Mouse (Mus musculus): ENCODE data around the gene Krt19. TPM values are rescaled to one million over a fixed set of nuclear protein-coding genes. Genes with fewer than 3 reads are reported as not detected.

The Krt19 gene
- total and polyA plus RNA-seq, 3 experiments = not detected

DNA sequence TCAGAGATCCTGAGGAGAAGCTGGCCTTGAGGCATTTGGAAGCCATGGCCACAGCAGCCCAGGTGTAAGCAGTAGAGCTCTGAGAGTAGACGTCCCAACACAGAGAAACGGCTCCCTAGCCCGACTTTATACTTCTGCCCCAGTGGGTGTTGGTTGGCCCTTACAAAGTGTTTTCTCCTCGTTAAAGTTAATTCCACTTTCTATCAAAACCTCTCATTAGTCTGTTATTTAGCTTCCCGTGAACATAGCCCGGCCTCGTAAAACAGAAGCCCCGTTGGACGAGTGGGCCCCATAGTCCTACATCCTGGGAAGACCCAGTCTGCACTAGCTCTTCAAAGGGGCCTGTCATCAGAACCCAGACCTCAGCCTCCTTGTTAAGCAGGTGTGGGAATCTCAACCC, 52.3 kb downstream of the Krt19 start, which contains the start of gene Krt35:
TSS of gene Krt35 (minus strand) at position 101 of the 400 bp plus-strand sequence.
- Histone ChIP-seq H3K4me1 (ENCODE audit: control insufficient read depth in 1 of 2, insufficient read depth in 2 of 2, low read length in 2 of 2) (no peaks in the 10 kb centered on the region), H3K27ac (ENCODE audit: control insufficient read depth, low read depth, low read length) (no peak within 1 kb of the TSS), H3K9me3 (replicated peaks; ENCODE audit: insufficient read depth, low read length) (no peaks in the 10 kb centered on the region), H3K9ac (ENCODE audit: control insufficient read depth, low read depth, low read length, poor library complexity, severe bottlenecking) (no peak within 1 kb of the TSS), H3K79me2 (ENCODE audit: control insufficient read depth, insufficient read depth, low read length, poor library complexity) (no peaks in the 10 kb centered on the region), H3K36me3 (ENCODE audit: control insufficient read depth in 1 of 2, insufficient read depth in 2 of 2, low read length in 2 of 2) (no peaks in the 10 kb centered on the region), H3K27me3 (ENCODE audit: control insufficient read depth in 1 of 2, insufficient read depth in 2 of 2, low read length in 2 of 2) (no peaks in the 10 kb centered on the region), H3K4me3 (ENCODE audit: control insufficient read depth in 1 of 2, insufficient read depth in 1 of 2, low read depth in 2 of 2, low read length in 2 of 2) (no peak within 1 kb of the TSS)
- TF ChIP-seq RCOR1 (IDR thresholded peaks at IDR 0.05; ENCODE audit: low read depth, low read length) (no peak), CTCF (IDR thresholded peaks at IDR 0.05 in 2 of 3, conservative IDR thresholded peaks at IDR 0.05 in 1 of 3; ENCODE audit: control insufficient read depth in 1 of 3, insufficient read depth in 1 of 3, low read depth in 2 of 3, low read length in 3 of 3, poor library complexity in 1 of 3, severe bottlenecking in 1 of 3) (no peak), EP300 (IDR thresholded peaks at IDR 0.05; ENCODE audit: low read depth in 1 of 2, low read length in 2 of 2) (no peak), ZKSCAN1 (IDR thresholded peaks at IDR 0.05; ENCODE audit: low read depth, low read length) (no peak), POLR2AphosphoS5 (IDR thresholded peaks at IDR 0.05; ENCODE audit: borderline replicate concordance, low read depth, low read length) (no peak), SIN3A (IDR thresholded peaks at IDR 0.05; ENCODE audit: low read length) (no peak), USF1 (IDR thresholded peaks at IDR 0.05; ENCODE audit: low read depth, low read length) (no peak), JUND (IDR thresholded peaks at IDR 0.05; ENCODE audit: low read depth, low read length) (no peak), TCF12 (IDR thresholded peaks at IDR 0.05; ENCODE audit: low read depth, low read length) (no peak), E2F4 (IDR thresholded peaks at IDR 0.05; ENCODE audit: borderline replicate concordance, low read depth, low read length) (no peak), POLR2AphosphoS2 (IDR thresholded peaks at IDR 0.05; ENCODE audit: low read length) (no peak)
- no peak for DNase-seq (ENCODE audit: low read depth, low spot score)

Other genes with a start within 250 kb of the Krt19 start
- not detected in 2 replicates for gene Krtap31-1, start 240.7 kb downstream of the Krt19 start, total RNA-seq (2012; rRNA removed)
- gene Krtap31-1, start 240.7 kb downstream of the Krt19 start, polyA plus RNA-seq (2012; ENCODE audit: insufficient read depth in 1 of 2, insufficient read length in 2 of 2, low read depth in 1 of 2, low replicate concordance in 2 of 2, missing spikeins in 1 of 2) = not detected
- not detected in 2 replicates for gene Gm11565, start 233.9 kb downstream of the Krt19 start, total RNA-seq (2012; rRNA removed)
- not detected for gene Gm11565, start 233.9 kb downstream of the Krt19 start, polyA plus RNA-seq (2012; ENCODE audit: insufficient read depth in 1 of 2, insufficient read length in 2 of 2, low read depth in 1 of 2, low replicate concordance in 2 of 2, missing spikeins in 1 of 2)
- gene Krtap31-2, start 212.4 kb downstream of the Krt19 start, total RNA-seq (2012; rRNA removed) = not detected in 2 replicates
- gene Krtap31-2, start 212.4 kb downstream of the Krt19 start, polyA plus RNA-seq (2012; ENCODE audit: insufficient read depth in 1 of 2, insufficient read length in 2 of 2, low read depth in 1 of 2, low replicate concordance in 2 of 2, missing spikeins in 1 of 2) = not detected
- gene Krtap9-5, start 200.2 kb downstream of the Krt19 start, total RNA-seq (2012; rRNA removed) = not detected in 2 replicates
- not detected for gene Krtap9-5, start 200.2 kb downstream of the Krt19 start, polyA plus RNA-seq (2012; ENCODE audit: insufficient read depth in 1 of 2, insufficient read length in 2 of 2, low read depth in 1 of 2, low replicate concordance in 2 of 2, missing spikeins in 1 of 2)
- not detected in 2 replicates for gene Krtap29-1, start 169.6 kb downstream of the Krt19 start, total RNA-seq (2012; rRNA removed)
- not detected for gene Krtap29-1, start 169.6 kb downstream of the Krt19 start, polyA plus RNA-seq (2012; ENCODE audit: insufficient read depth in 1 of 2, insufficient read length in 2 of 2, low read depth in 1 of 2, low replicate concordance in 2 of 2, missing spikeins in 1 of 2)
- 0.08 TPM in 1 of 2 replicates, not detected in the other for gene Krtap16-1, start 162.1 kb downstream of the Krt19 start, total RNA-seq (2012; rRNA removed)
- gene Krtap16-1, start 162.1 kb downstream of the Krt19 start, polyA plus RNA-seq (2012; ENCODE audit: insufficient read depth in 1 of 2, insufficient read length in 2 of 2, low read depth in 1 of 2, low replicate concordance in 2 of 2, missing spikeins in 1 of 2) = not detected
- gene Krtap17-1, start 154.7 kb downstream of the Krt19 start, total RNA-seq (2012; rRNA removed) = not detected in 2 replicates
- not detected for gene Krtap17-1, start 154.7 kb downstream of the Krt19 start, polyA plus RNA-seq (2012; ENCODE audit: insufficient read depth in 1 of 2, insufficient read length in 2 of 2, low read depth in 1 of 2, low replicate concordance in 2 of 2, missing spikeins in 1 of 2)
- not detected in 2 replicates for gene Krt33a, start 132.5 kb downstream of the Krt19 start, total RNA-seq (2012; rRNA removed)
- not detected for gene Krt33a, start 132.5 kb downstream of the Krt19 start, polyA plus RNA-seq (2012; ENCODE audit: insufficient read depth in 1 of 2, insufficient read length in 2 of 2, low read depth in 1 of 2, low replicate concordance in 2 of 2, missing spikeins in 1 of 2)
- not detected in 2 replicates for gene Krt33b, start 118.8 kb downstream of the Krt19 start, total RNA-seq (2012; rRNA removed)
- not detected for gene Krt33b, start 118.8 kb downstream of the Krt19 start, polyA plus RNA-seq (2012; ENCODE audit: insufficient read depth in 1 of 2, insufficient read length in 2 of 2, low read depth in 1 of 2, low replicate concordance in 2 of 2, missing spikeins in 1 of 2)
- gene Krt34, start 107.1 kb downstream of the Krt19 start, total RNA-seq (2012; rRNA removed) = not detected in 2 replicates
- gene Krt34, start 107.1 kb downstream of the Krt19 start, polyA plus RNA-seq (2012; ENCODE audit: insufficient read depth in 1 of 2, insufficient read length in 2 of 2, low read depth in 1 of 2, low replicate concordance in 2 of 2, missing spikeins in 1 of 2) = not detected
- not detected in 2 replicates for gene Krt31, start 98.1 kb downstream of the Krt19 start, total RNA-seq (2012; rRNA removed)
- gene Krt31, start 98.1 kb downstream of the Krt19 start, polyA plus RNA-seq (2012; ENCODE audit: insufficient read depth in 1 of 2, insufficient read length in 2 of 2, low read depth in 1 of 2, low replicate concordance in 2 of 2, missing spikeins in 1 of 2) = not detected
- gene Krt32, start 60.4 kb downstream of the Krt19 start, total RNA-seq (2012; rRNA removed) = not detected in 2 replicates
- not detected for gene Krt32, start 60.4 kb downstream of the Krt19 start, polyA plus RNA-seq (2012; ENCODE audit: insufficient read depth in 1 of 2, insufficient read length in 2 of 2, low read depth in 1 of 2, low replicate concordance in 2 of 2, missing spikeins in 1 of 2)
- not detected in 2 replicates for gene Krt35, start 52.4 kb downstream of the Krt19 start, total RNA-seq (2012; rRNA removed)
- gene Krt35, start 52.4 kb downstream of the Krt19 start, polyA plus RNA-seq (2012; ENCODE audit: insufficient read depth in 1 of 2, insufficient read length in 2 of 2, low read depth in 1 of 2, low replicate concordance in 2 of 2, missing spikeins in 1 of 2) = not detected
- gene Krt36, start 43.0 kb downstream of the Krt19 start, total RNA-seq (2012; rRNA removed) = not detected in 2 replicates
- not detected for gene Krt36, start 43.0 kb downstream of the Krt19 start, polyA plus RNA-seq (2012; ENCODE audit: insufficient read depth in 1 of 2, insufficient read length in 2 of 2, low read depth in 1 of 2, low replicate concordance in 2 of 2, missing spikeins in 1 of 2)
- gene Krt13, start 27.1 kb downstream of the Krt19 start, total RNA-seq (2012; rRNA removed) = not detected in 2 replicates
- gene Krt13, start 27.1 kb downstream of the Krt19 start, polyA plus RNA-seq (2012; ENCODE audit: insufficient read depth in 1 of 2, insufficient read length in 2 of 2, low read depth in 1 of 2, low replicate concordance in 2 of 2, missing spikeins in 1 of 2) = not detected
- not detected in 2 replicates for gene Krt15, start 12.7 kb downstream of the Krt19 start, total RNA-seq (2012; rRNA removed)
- gene Krt15, start 12.7 kb downstream of the Krt19 start, polyA plus RNA-seq (2012; ENCODE audit: insufficient read depth in 1 of 2, insufficient read length in 2 of 2, low read depth in 1 of 2, low replicate concordance in 2 of 2, missing spikeins in 1 of 2) = not detected
- not detected in 2 replicates for gene Krt9, start 44.6 kb upstream of the Krt19 start, total RNA-seq (2012; rRNA removed)
- gene Krt9, start 44.6 kb upstream of the Krt19 start, polyA plus RNA-seq (2012; ENCODE audit: insufficient read depth in 1 of 2, insufficient read length in 2 of 2, low read depth in 1 of 2, low replicate concordance in 2 of 2, missing spikeins in 1 of 2) = not detected
- gene Krt14, start 58.9 kb upstream of the Krt19 start, total RNA-seq (2012; rRNA removed) = not detected in 2 replicates
- not detected for gene Krt14, start 58.9 kb upstream of the Krt19 start, polyA plus RNA-seq (2012; ENCODE audit: insufficient read depth in 1 of 2, insufficient read length in 2 of 2, low read depth in 1 of 2, low replicate concordance in 2 of 2, missing spikeins in 1 of 2)
- gene Krt16, start 100.2 kb upstream of the Krt19 start, total RNA-seq (2012; rRNA removed) = not detected in 2 replicates
- gene Krt16, start 100.2 kb upstream of the Krt19 start, polyA plus RNA-seq (2012; ENCODE audit: insufficient read depth in 1 of 2, insufficient read length in 2 of 2, low read depth in 1 of 2, low replicate concordance in 2 of 2, missing spikeins in 1 of 2) = not detected
- not detected in 2 replicates for gene Krt17, start 112.4 kb upstream of the Krt19 start, total RNA-seq (2012; rRNA removed)
- not detected for gene Krt17, start 112.4 kb upstream of the Krt19 start, polyA plus RNA-seq (2012; ENCODE audit: insufficient read depth in 1 of 2, insufficient read length in 2 of 2, low read depth in 1 of 2, low replicate concordance in 2 of 2, missing spikeins in 1 of 2)
- gene Krt42, start 121.2 kb upstream of the Krt19 start, total RNA-seq (2012; rRNA removed) = not detected in 2 replicates
- gene Krt42, start 121.2 kb upstream of the Krt19 start, polyA plus RNA-seq (2012; ENCODE audit: insufficient read depth in 1 of 2, insufficient read length in 2 of 2, low read depth in 1 of 2, low replicate concordance in 2 of 2, missing spikeins in 1 of 2) = not detected
- 320 and 383 TPM in 2 replicates for gene Eif1, start 171.2 kb upstream of the Krt19 start, total RNA-seq (2012; rRNA removed)
- gene Eif1, start 171.2 kb upstream of the Krt19 start, polyA plus RNA-seq (2012; ENCODE audit: insufficient read depth in 1 of 2, insufficient read length in 2 of 2, low read depth in 1 of 2, low replicate concordance in 2 of 2, missing spikeins in 1 of 2) = 100 to 1,000 TPM; 289 to 926 TPM
- gene Gast, start 185.7 kb upstream of the Krt19 start, total RNA-seq (2012; rRNA removed) = not detected in 2 replicates
- gene Gast, start 185.7 kb upstream of the Krt19 start, polyA plus RNA-seq (2012; ENCODE audit: insufficient read depth in 1 of 2, insufficient read length in 2 of 2, low read depth in 1 of 2, low replicate concordance in 2 of 2, missing spikeins in 1 of 2) = not detected
- gene Hap1, start 207.5 kb upstream of the Krt19 start, total RNA-seq (2012; rRNA removed) = 6.6 and 10.9 TPM in 2 replicates
- 10 to 100 TPM in 1 of 2 experiments, not detected in 1; 34.8 TPM for gene Hap1, start 207.5 kb upstream of the Krt19 start, polyA plus RNA-seq (2012; ENCODE audit: insufficient read depth in 1 of 2, insufficient read length in 2 of 2, low read depth in 1 of 2, low replicate concordance in 2 of 2, missing spikeins in 1 of 2)
- gene Jup, start 249.1 kb upstream of the Krt19 start, total RNA-seq (2012; rRNA removed) = 1.0 and 1.4 TPM in 2 replicates
- 1 to 10 TPM in 1 of 2 experiments, not detected in 1; 8.5 TPM for gene Jup, start 249.1 kb upstream of the Krt19 start, polyA plus RNA-seq (2012; ENCODE audit: insufficient read depth in 1 of 2, insufficient read length in 2 of 2, low read depth in 1 of 2, low replicate concordance in 2 of 2, missing spikeins in 1 of 2)